Mouse (Mus musculus) cerebellum, postnatal 4 days (tissue): Measurements from ENCODE around the gene Jsrp1.
A peak's percentile ranks its signal among the peaks of the same experiment; 100 is the strongest.

ENCODE experiments used
- DNase-seq, 2 experiments: peaks; one replicate each; pipeline ENCODE4 v3.0.0; 2022; ENCODE audit warnings: low spot score in 2 of 2, mixed read lengths in 1 of 2

Jsrp1 gene

DNA sequence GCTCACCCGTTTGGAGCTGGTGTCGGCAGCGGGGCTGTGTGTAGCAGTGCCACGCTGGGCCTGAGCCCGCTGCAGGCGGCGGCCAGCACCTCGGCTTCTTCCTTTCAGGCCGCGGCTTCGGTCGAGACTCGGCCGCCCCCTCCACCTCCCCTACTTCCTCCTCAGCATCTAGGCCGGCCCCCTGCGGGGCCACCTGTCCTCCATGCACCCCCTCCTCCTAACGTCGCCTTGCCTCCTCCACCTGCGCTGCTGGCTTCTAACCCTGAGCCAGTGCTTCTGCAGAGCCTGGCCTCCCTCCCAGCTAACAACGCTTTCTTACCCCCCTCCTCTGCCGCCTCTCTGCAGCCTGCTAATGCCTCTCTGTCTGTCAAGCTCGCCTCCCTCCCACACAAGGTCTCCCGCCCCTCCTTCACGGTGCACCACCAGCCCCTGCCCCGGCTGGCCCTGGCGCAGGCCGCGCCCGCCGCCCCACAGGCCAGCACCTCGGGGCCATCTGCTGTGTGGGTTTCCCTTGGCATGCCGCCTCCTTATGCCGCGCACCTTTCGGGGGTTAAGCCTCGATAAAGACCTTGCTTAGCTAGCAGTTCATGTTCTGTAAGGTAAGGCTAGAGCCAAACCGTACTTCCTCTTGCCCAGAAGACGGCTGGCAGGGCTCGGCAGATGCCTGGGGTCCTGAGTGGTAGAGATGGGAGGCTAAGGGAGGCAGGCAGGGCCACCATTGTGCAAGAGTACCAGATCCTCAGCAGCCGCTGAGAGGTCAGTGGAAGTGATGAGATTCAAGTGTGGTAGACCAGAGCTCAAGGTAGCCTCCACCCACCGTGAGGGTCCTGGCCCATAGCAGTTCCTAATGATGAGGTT, 20.9 kb downstream of the Jsrp1 start:
- peak in 1 of 2 experiments; percentile 53 for DNase-seq

DNA sequence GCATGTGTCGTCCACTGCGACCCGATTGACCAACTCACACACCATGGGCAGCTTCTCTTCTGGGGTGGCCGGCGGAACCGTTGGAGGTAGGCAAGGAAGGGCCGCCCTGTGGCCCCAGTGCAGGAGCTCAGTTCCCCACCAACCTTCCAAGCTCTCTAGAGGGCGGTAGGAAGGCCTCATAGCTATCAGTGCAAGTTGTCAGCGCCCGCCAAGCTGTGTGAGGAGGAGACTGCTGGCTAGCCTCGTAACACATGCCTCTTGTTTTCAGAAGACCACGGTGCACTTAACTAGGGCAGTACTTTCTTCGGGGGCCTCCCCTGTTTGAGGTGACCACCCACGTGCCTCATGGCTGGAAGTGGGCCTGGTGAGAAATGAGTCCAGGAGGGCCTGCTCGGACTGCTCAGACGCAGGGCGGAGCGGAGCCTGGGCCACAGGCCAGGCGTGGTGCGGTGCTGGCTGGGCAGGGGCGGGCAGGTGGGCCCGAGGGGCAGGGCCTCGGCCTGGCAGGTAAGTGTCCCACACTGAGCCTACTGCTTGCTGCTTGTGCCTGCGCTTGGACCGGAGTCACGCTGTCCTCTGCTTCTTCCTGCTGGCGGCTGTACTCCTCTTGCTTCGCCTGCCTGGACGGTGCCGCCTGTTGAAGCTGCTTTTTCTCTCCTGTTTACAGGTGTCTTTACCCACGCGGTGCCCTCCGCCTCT, 21.7 kb downstream of the Jsrp1 start:
- no peak for DNase-seq

DNA sequence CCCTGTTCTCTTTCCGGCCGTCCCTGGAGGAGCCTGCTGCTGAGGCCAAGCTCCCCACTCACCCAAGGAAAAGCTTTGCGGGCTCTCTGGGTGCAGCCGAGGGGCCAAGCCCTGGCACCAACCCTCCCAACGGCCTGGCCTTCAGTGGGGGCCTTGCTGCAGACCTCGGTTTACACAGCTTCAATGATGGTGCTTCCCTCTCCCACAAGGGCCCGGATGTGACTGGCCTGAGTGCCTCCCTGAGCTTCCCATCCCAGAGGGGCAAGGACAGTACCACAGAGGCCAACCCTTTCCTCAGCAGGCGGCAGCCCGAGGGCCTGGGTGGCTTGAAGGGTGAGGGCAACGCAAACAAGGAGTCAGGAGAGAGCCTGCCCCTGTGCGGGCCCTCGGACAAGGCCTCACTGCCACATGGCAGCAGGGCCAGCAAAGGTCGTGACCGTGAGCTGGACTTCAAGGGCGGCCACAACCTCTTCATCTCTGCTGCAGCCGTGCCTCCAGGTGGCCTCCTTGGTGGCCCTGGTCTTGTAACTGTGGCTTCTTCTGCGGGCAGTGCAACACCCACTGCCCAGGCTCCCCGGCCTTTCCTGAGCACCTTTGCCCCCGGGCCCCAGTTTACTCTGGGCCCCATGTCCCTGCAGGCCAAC, 22.4 kb downstream of the Jsrp1 start:
- no peak for DNase-seq

DNA sequence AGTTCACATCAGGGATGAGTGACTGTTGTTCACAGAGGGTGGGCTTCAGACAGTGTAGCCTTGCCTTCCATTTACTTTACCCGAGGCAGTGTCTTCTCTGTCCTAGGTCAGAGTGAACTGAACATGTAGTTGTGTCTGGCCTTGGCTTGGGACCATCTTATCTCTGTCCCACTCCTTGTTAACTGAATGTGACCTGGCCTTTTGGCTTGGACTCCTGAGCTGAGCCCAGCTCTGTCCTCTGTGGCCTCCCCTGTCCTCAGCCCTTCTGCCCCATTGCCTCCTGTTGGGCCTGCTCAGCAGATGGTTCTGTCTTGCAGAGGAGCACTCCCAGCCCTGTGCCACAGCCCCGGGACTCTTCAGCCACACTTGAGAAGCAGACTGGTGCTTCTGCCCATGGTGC, 25.8 kb downstream of the Jsrp1 start:
- DNase-seq, result no peak

DNA sequence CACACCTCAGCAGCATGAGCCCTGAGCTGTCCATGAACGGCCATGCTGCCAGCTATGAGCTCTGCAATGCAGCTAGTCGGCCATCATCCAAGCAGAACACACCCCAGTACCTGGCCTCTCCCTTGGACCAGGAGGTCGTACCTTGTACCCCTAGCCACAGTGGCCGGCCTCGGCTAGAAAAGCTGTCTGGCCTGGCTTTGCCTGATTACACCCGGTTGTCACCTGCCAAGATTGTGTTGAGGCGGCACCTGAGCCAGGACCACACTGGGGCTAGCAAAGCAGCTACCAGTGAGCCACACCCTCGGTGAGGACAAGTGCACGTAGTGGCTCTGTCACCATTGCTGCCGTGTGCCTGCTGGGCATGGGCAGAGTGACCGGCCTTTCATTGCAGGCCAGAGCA, 27.3 kb downstream of the Jsrp1 start:
- no peak for DNase-seq

DNA sequence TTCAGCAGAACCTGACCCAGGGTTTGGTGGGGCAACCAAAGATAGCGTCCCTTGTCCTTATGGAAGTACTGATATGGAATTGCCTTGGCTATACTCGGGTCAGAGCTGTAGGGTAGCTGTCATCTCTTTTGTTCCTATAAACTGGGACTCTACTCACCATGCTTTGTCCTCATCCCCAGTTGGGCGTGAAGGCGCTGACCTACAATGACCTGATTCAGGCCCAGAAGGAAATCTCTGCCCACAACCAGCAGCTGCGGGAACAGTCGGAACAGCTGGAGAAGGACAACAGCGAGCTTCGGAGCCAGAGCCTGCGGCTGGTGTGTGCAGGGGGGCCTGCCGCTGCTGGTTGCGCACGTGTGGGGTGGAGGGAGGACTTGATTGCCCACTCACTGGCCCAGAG, 28.4 kb downstream of the Jsrp1 start:
- DNase-seq, result no peak

DNA sequence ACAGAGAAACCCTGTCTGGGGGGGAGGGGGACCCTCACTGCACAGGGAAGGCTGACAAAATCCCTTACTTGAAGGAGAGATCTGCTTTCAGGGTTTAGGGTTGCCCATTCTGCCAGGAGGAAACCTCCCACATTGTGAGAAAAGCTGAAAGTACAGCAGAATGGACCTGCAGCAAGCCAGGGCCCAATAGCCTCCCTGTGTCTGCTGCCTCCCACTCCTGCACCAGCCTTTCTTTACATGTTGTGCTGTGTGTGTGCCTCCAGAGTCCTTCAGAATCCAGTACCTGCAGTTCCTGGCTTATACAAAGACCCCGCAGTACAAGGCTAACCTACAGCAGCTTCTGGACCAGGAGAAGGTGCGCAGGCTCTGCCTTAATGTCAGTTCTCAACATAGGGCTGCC, 29.0 kb downstream of the Jsrp1 start:
- no peak for DNase-seq

DNA sequence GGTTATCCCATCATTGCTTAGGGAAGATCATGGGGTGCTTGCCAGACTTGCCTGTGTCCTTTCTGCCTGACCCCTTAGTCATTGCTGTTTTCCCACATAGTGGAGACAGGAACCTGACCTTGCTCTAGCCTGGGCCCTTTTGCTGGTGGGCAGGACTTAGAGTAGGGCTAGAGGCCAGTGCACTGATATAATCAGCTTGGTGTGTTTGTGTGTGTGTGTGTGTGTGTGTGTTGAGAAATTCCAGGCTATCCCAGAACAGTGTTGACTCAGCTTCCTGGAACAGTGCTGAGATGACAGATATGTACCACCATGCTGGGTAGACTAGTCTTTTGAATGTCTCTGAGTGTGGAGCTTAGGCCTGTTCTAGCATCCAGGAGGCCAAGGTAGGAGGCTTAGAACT, 33.7 kb downstream of the Jsrp1 start:
- no peak for DNase-seq

DNA sequence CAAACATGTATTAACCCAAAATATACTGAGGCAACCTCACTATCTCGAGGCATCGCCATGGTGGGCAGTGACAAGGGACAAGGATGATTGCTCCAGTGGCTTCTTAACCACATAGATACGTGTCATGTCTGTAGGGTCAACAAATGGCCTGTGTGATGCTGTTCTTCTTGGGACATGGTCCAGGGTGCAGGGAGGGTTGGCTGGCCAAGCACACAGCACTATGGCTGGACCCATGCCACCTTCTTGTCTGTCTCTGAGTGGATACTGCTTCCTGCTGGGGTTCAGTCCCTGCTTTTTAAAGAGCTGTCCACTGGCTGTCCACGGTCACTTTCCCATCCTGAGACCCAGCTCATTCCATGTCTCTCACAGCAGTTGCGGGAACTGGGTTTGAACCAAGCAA, 36.2 kb downstream of the Jsrp1 start:
- DNase-seq, result no peak

DNA sequence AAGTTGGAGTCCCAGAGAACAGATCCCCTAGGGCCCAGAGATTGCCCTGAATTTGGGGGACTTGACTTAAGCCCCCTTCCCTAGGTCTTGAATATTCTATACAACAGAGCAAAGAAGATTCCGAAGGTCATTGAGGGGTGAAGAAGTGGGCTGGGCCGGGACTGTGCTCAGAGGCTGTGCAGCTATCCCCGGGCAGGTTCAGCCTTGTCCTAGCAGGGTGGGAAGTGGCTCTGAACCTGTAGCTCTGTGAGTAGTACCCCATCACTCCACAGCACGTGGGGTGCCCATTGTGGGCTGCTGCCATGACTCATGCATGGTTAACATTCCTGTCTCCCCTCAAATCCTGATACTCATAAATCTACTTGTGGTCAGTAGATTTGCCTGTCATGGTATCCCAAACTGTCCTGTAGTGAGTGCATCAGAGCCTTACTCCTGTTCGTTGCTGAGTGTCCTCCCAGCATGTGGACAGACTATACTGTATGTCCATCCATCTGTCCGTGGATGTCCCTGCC, 36.9 kb downstream of the Jsrp1 start:
- no peak for DNase-seq

DNA sequence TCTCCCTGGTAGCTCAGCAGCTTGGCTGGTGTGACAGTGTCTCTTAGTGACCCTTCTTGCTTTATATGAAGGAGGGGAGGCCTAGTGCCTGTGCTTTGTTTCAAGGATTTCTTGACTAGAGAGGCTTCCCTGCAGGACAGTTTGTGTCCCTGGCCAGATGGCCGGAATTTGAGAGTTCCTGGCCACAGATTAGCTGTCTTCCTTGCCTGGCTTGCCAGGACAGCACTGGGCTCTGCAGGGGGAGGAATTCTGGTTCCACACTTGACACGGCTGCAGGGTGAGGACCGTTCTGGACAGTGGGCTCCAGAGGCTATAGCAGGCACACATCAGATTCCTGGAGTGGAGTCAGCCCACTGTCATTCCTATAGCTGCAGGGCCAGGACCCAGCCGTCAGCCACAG, 37.6 kb downstream of the Jsrp1 start:
- no peak for DNase-seq

DNA sequence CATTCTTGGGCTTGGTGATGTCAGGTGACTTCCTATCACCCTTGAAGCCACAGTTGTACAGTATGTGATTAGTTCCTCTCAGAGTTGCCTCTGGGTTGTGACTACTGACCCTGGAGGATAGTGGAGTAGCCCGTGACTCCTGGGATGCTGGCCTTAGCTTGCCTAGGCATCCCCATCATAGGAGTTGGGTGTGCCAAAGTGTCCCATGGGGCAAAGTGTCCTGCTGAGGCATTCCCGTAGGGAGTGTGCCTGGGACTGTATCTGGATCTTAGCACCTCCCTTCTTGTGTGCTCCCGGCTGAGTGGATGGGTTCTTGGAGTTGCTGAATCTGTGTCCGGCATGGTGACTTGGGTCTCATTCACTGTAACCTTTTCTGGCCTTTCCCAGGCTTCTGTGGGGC, 38.3 kb downstream of the Jsrp1 start:
- no peak for DNase-seq

DNA sequence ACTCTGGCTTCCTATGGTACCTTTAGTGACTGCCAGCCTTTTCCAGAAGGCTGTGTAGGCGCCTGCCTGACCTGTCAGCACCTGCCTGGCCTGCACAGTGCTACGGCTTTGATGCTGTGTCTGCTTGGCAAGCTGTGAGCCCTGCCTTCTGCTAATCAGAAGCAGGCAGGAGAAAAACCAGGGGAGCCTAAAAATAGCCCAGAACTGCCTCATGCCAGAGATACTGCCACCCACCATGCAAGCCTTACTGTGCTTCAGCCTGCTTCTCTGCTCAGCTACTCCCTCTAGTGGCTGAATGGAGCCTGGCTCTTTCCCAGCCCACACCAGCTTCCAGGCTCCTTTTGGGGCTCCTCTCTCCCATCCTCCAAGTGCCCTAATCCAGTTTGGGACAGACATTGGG, 38.7 kb downstream of the Jsrp1 start:
- peak; percentile 65 to 85 for DNase-seq

DNA sequence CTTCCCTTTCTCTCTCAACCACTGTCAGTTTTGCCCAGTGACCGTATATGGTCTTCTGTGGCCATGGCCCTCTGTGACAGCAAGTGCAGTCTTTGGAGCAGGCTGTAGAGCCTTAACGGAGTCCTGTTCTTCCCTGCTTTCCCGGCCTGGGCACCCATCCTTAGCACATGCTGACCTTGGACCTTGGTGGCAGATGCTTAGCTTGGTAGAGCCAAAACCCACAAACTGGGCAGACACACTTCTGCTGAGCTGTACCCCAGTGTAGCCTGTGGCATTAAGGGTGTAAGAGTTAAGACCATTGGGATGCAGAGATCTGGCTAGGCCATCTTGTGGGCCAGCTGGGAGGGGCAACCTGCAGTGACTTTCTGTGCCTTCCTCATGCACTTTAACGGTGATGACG, 39.5 kb downstream of the Jsrp1 start:
- DNase-seq, result no peak

DNA sequence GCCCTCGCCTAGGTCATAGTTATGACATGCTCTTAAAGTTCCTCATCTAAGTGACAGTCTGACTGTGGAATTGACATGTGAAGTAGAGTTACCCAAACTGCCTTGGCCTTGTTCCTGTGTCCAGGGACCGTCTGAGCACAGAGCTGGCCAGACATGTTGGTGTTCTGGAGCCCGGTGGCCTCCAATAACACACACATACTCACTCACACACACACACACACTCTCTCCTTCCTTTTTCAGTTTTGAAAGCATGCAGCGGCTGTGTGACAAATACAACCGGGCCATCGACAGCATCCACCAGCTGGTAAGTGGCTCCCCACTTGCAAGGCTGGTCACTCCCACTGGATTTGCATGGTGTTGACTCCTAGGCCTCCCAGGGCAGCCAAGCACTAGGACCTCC, 44.9 kb downstream of the Jsrp1 start:
- no peak for DNase-seq

DNA sequence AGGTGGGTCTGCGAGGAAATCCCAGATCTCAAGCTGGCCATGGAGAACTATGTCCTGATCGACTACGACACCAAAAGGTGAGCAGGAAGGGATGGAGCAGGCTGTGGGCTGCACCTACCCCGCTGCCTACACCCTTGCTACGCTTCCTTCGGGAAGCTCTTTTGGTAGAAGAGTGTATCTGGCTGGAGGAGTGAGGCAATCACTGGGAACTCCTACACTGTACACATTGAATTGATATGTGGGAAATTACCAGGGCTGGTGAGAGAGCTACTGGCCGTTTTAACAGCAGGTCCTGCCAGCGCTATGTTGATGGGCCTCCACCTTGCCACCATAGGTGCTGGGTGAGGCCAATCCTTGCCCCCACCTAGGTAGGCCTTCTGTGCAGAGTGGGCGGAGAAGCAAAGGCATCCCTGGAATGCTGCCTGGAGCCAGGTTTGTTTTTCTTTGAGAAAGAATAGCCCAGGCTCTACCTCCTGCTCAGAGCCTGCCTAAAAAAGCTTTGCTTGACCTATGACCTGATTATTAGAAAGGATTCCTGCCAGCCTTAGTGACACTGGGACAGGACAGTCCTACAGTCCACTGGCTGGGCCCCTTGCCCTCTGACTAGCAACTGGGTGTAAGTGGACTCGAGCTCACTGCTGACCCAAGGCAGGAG, 47.0 kb downstream of the Jsrp1 start:
- no peak for DNase-seq

DNA sequence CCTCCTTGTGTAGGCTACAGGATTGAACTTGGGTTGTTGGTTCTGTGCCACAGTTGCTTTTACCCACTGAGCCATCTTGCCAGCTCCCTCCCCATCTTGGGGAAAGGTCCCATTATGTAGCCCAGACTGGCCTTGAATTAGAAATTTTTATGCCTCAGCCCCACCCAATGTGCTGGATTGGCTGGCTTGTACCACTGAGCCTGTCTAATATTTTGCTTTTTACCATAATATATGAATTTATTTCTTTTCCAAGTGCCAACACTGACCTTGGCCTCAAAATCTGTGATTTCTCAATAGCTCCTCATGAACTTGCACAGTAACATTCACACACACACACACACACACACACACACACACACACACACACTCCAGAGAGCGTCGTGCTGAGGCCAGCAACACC, 47.6 kb downstream of the Jsrp1 start:
- DNase-seq, result no peak

DNA sequence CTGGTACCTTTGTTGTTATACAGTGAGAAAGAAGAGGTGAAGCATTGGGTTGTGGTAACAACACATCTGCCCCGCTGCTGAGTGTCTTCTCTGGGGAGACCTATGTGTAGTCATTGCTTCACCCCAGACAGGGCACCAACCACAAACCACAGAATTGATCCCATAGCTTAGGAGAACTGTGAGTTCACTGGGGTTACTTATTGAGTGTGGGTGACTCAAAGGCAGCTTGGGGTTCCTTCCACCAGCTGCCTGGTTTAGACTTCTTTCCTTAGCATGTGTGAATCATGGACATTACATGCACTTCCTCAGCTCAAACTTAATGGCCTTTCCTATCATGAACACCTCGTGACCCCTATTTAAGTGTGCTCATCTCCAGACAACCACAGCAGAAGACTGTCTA, 49.8 kb downstream of the Jsrp1 start:
- no peak for DNase-seq

DNA sequence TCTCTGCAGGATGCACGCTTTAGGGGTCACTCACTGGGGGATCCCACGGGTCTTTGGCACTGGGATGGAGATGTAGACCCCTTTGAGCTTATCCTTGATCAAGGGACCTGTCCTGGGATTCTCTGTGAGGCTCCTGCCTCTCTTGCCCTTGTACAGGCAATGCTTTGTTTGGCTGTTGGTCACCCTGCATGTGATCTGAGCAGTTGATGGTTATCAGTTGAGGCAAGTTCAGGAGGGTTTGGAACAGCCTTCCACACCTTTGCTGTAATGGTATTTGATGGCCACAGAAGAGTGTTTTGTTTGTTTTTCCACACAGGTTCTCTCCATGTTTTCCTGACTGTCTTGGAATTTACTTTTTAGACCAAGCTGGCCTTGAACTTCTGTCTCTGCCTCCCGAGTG, 51.5 kb downstream of the Jsrp1 start:
- no peak for DNase-seq

DNA sequence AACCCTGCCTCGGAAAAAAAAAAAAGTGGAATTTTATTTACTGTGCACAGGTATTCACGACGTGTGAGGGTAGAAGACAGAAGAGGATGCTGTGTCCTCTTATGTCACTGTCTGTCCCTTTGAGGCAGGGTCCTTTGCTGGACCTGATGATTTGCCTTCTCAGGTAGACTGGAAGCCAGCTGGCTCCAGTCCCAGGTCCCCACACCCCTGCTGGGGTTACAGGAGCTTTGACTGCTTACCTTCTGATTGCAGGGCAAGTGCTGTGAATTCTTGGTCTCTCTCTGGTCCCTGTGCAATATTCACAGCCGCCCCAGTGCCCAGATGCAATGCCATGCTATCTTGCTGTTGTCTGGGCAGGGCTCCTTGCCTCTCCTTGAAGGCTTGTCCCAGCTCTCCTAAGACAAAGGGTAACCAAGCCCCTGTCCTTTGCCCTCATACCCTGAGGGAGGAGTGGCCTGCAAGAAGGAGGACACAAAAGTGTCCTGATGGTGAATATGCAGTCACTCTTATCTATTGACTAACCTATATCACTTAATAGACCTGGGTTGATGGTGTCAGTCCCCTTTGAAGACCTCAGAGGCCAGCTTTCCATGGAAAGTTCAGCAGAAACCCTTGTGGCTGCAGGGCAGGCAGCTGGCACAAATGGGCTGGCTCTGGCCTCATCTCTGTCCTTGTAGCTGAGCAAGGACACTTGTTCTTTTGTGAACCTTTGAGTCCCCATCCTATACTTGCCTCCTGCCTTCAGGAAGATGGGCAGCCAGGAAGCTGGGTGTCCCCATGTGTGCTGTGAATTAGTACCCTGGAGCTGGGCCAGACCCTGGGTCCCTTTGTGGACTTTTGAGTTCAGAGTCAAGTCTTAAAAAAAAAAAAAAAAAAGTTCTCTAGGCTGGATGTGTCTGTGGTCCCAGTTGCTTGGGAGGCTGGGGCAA, 52.4 kb downstream of the Jsrp1 start:
- no peak for DNase-seq

DNA sequence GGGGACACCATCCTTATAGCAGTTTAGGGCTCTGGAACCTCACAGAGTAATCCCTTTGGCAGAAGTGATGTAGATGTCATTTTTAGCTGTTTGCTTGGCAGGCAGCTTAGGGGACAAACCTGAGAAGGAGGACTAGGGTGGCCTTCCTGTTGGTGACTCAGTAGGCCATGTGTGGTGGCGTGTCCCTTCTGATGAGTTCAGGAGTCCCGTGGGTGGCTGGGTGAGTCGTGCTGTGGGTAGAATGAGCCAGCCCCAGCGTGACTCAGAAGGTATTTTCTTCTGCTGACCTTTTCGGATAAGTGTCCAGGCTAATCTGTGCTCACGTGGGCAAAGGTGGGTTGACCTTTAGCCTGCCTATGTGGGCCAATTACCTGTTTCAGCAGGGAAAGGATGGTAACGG, 54.6 kb downstream of the Jsrp1 start:
- no peak for DNase-seq
